Mouse (Mus musculus): ENCODE data around the gene Ctdnep1.

The Ctdnep1 gene

GRCm38 (mm10) chr11:70026689-70027088, 45.7 kb downstream of the Ctdnep1 start:
- DNase-seq (ENCODE audit: extremely low read depth, low read depth, low spot score) = no peak

- DNase-seq (ENCODE audit: extremely low read depth, low read depth, low spot score) = no peak
Observed at GRCm38 (mm10) chr11:70027397-70027796, 46.4 kb downstream of the Ctdnep1 start.

GRCm38 (mm10) chr11:70028401-70029129, 47.6 kb downstream of the Ctdnep1 start:
- DNase-seq (ENCODE audit: extremely low read depth, low read depth, low spot score) = no peak

- no peak for DNase-seq (ENCODE audit: extremely low read depth, low read depth, low spot score)
Observed at GRCm38 (mm10) chr11:70029130-70029801, 48.3 kb downstream of the Ctdnep1 start.

GRCm38 (mm10) chr11:70029829-70030550, 49.0 kb downstream of the Ctdnep1 start:
- no peak for DNase-seq (ENCODE audit: extremely low read depth, low read depth, low spot score)

GRCm38 (mm10) chr11:70030651-70031320, 49.8 kb downstream of the Ctdnep1 start:
- no peak for DNase-seq (ENCODE audit: extremely low read depth, low read depth, low spot score)

GRCm38 (mm10) chr11:70031321-70031670, 50.3 kb downstream of the Ctdnep1 start:
- no peak for DNase-seq (ENCODE audit: extremely low read depth, low read depth, low spot score)

- DNase-seq (ENCODE audit: extremely low read depth, low read depth, low spot score) = no peak
Observed at GRCm38 (mm10) chr11:70038174-70038573, 57.2 kb downstream of the Ctdnep1 start.

- DNase-seq (ENCODE audit: extremely low read depth, low read depth, low spot score) = no peak
Observed at GRCm38 (mm10) chr11:70039631-70040030, 58.7 kb downstream of the Ctdnep1 start.

- DNase-seq (ENCODE audit: extremely low read depth, low read depth, low spot score) = no peak
Observed at GRCm38 (mm10) chr11:70040184-70040583, 59.2 kb downstream of the Ctdnep1 start.
